Mouse (Mus musculus): ENCODE data around the gene Ikbip. TPM values are rescaled to one million over a fixed set of nuclear protein-coding genes. Genes with fewer than 3 reads are reported as not detected.

Gene Ikbip
- total RNA-seq, 1 experiment from 2014 or later = 25.9 TPM

DNA sequence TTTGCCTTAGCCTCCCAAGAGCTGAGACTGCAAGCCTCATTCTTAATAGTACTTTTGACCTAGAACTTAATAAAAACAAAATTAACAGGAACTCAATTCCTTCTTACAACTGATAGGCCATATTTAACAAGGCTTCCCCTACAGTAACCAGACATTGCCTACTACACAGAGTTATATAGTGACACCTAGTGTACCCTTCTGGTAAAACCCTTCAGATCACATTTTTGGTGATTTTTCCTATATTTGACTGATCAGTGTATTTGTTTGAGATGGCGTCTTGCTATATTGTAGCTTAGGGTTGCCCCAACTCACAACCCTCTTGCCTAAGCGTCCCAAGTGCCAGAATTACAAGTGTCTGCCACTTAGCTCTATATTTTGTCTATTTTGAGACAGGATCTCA is 58.8 kb downstream of the Ikbip start:
- ATAC-seq (replicated peaks in 1 of 2; ENCODE audit: insufficient read depth in 1 of 2, low FRiP score in 2 of 2, low TSS enrichment in 1 of 2, low read depth in 1 of 2, poor library complexity in 2 of 2, severe bottlenecking in 2 of 2) = peak; percentile 63 to 73

DNA sequence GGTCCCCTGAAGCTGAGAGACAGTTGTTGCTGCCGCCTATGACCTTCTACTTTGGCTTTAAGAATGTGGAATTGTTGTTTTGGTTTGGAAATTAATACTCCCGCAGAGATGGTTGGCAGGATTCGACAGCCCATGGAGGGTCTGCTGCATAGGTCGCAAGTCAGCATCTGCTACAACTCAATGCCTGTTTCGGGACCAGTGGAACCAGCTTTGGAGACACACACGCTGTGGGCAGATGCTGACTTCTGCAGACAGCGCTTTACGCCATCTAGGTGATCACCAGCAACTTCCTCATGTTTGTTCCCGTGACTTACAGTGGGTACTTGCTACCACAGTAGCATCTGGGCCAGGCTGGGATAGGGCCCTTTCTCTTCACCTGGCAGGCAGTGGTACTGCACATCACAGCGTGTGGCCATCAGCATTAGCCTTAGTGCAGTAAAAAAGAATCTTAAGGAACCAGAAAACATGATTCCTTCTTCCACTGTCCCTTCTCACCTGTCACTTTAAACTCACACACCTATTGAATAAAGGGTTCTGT is 60.0 kb downstream of the Ikbip start:
- peak; percentile 46 to 65 for ATAC-seq (replicated peaks in 1 of 2; ENCODE audit: insufficient read depth in 1 of 2, low FRiP score in 2 of 2, low TSS enrichment in 1 of 2, low read depth in 1 of 2, poor library complexity in 2 of 2, severe bottlenecking in 2 of 2)

DNA sequence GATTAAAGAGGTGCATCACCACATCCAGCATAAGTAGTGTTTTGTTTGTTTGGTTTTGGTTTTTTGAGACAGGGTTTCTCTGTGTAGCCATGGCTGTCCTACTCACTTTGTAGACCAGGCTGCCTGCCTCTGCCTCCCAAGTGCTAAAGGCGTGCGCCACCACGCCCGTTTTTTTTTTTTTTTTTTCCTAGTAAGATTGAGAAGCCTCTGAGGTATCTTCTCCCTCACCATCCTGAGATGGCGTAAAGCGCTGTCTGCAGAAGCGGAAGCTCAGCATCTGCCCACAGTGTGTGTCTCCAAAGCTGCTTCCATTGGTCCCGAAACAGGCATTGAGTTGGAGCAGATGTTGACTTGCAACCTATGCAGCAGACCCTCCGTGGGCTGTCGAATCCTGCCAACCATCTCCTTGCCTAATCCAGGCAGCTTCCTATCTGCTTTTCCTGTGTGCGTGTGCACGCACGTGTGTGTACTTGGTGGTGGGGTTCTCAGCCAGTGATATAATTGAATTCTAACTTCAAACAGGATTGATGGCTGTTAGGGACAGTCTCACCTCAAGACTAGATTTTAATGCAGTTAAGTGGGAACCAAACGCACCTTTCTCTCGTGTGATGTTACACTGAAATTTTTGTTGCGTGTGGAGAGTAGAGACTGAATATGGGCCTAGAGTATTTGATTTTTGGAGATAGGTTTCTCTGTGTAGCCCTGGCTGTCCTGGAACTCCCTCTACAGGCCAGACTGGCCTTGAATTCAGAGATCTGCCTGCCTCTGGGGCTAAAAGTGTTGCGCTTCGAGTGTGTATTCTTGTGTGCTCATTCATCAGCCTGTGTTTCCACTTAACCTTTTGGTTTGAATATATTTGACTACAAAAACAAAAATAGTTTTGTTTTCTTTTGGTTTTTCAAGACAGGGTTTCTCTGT is 60.8 kb downstream of the Ikbip start:
- no peak for ATAC-seq (replicated peaks in 1 of 2; ENCODE audit: insufficient read depth in 1 of 2, low FRiP score in 2 of 2, low TSS enrichment in 1 of 2, low read depth in 1 of 2, poor library complexity in 2 of 2, severe bottlenecking in 2 of 2)

DNA sequence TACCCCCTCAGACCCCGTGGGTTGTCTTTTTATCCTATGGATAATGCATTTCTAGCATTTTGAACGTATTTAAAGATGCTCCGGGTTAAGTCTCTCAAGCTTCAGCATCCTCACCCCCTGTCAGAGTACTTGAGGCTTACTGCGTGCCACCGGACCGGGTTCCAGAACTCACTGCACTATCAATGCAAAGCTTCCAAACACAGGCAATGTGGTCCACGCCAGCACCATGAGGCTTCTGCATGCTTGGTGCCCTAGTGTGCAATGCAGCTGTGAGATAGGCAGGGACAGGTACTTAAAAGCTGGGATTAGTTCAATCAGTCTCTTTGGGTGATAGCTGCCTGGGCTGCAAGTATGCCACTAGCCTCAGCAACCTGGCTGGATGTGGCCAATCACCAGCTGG is 62.7 kb downstream of the Ikbip start:
- no peak for ATAC-seq (replicated peaks in 1 of 2; ENCODE audit: insufficient read depth in 1 of 2, low FRiP score in 2 of 2, low TSS enrichment in 1 of 2, low read depth in 1 of 2, poor library complexity in 2 of 2, severe bottlenecking in 2 of 2)

Other genes with a start within 250 kb of the Ikbip start
- gene Apaf1, start 170 bp upstream of the Ikbip start, total RNA-seq (2017) = 17.8 and 22.3 TPM in 2 replicates
- 243 and 260 TPM in 2 replicates for gene Slc25a3, start 41.1 kb downstream of the Ikbip start, total RNA-seq (2017)
- gene Tmpo, start 98.4 kb downstream of the Ikbip start, total RNA-seq (2017) = 447 and 595 TPM in 2 replicates